Mouse (Mus musculus) heart, postnatal 0 days (tissue): Measurements from ENCODE around the gene Slc7a7. TPM values are rescaled to one million over a fixed set of nuclear protein-coding genes. Genes with fewer than 3 reads are reported as not detected.

ENCODE experiments used
- ATAC-seq: fragments of 200-750 bp; cut with Nextera tagmentation; 2 replicates; pipeline ENCODE4 v1.8.0; 2017; ENCODE audit warnings: low read depth, moderate number of reproducible peaks, moderate library complexity; ENCODE audit not compliant: insufficient read depth
- DNase-seq: peaks from one replicate; pipeline ENCODE4 v3.0.0-alpha.2; 2016; ENCODE audit warnings: low spot score
- H3K27ac ChIP-seq: fragments of 300-500 bp; sonication (generic); 2 replicates; pipeline ENCODE4 v1.5.1; 2014; ENCODE audit warnings: low read depth, mild to moderate bottlenecking
- H3K27me3 ChIP-seq: fragments of 300-500 bp; sonication (generic); 2 replicates; pipeline ENCODE4 v1.6.1; 2014; ENCODE audit warnings: low read length, mixed read lengths; ENCODE audit not compliant: control insufficient read depth, insufficient read depth
- H3K36me3 ChIP-seq: fragments of 300-500 bp; sonication (generic); replicated peaks from 2 replicates; pipeline ENCODE4 v1.6.1; 2014; ENCODE audit warnings: low read length, mixed read lengths; ENCODE audit not compliant: control insufficient read depth, insufficient read depth
- H3K4me1 ChIP-seq: fragments of 300-500 bp; sonication (generic); 2 replicates; pipeline ENCODE4 v1.6.1; 2014; ENCODE audit warnings: antibody characterized with exemption; ENCODE audit not compliant: control insufficient read depth, insufficient read depth
- H3K4me2 ChIP-seq: fragments of 300-500 bp; sonication (generic); 2 replicates; pipeline ENCODE4 v1.6.1; 2014; ENCODE audit warnings: low read depth, mild to moderate bottlenecking, low read length, moderate library complexity
- H3K4me3 ChIP-seq: fragments of 300-500 bp; sonication (generic); 2 replicates; pipeline ENCODE4 v1.5.1; 2014; ENCODE audit warnings: low read depth, low read length
- H3K9ac ChIP-seq: fragments of 300-500 bp; sonication (generic); replicated peaks from 2 replicates; pipeline ENCODE4 v1.6.1; 2014; ENCODE audit warnings: low read depth, low read length, mixed read lengths
- H3K9me3 ChIP-seq: fragments of 300-500 bp; sonication (generic); replicated peaks from 2 replicates; pipeline ENCODE4 v1.6.1; 2016; ENCODE audit warnings: low read length; ENCODE audit not compliant: control insufficient read depth
- CTCF ChIP-seq: IDR thresholded peaks from 2 replicates; pipeline ENCODE4 v1.5.1; 2016; ENCODE audit warnings: antibody characterized with exemption, control low read depth, low read depth
- EP300 ChIP-seq: IDR thresholded peaks from 2 replicates; pipeline ENCODE4 v1.6.1; 2016; ENCODE audit warnings: antibody characterized with exemption, low read depth
- WGBS: fragments of 180-500 bp; shearing (Covaris S2); extraction: QIAGEN DNeasy Blood & Tissue Kit; methylation state at CpG from one replicate; pipeline ENCODE4 v1.1.7; 2014; 5-methylcytosine and 5-hydroxymethylcytosine counted together
- polyA plus RNA-seq: library from polyadenylated mRNA; unstranded; fragments of >200 nt; fragmentation: Nextera tagmentation; extraction: Ambion mirVana; gene quantifications from 2 replicates; pipeline ENCODE4 v1.2.1, GENCODE M21; 2015
- total RNA-seq: library from RNA; depleted of rRNA; stranded (reverse); fragments of >200 nt; gene quantifications from 2 replicates; pipeline ENCODE4 v1.2.3, GENCODE M21; 2014; ENCODE audit warnings: low replicate concordance

Gene Slc7a7
- total and polyA plus RNA-seq, 2 experiments from 2014 or later, result 6.7 to 11.3 TPM

GRCm38 (mm10) chr14:54372923-54373322 lies 44.7 kb downstream of the Slc7a7 start:
- H3K4me1 ChIP-seq, result no peaks in the 10 kb centered on the region
- DNase-seq, result no peak
- no peaks in the 10 kb centered on the region for H3K27me3 ChIP-seq
- H3K9ac ChIP-seq, result no peak overlapping the region
- H3K4me3 ChIP-seq, result no peak overlapping the region
- H3K27ac ChIP-seq, result no peak overlapping the region
- H3K36me3 ChIP-seq, result peaks cover 37% of the 10 kb centered on the region
- H3K4me2 ChIP-seq, result no peak overlapping the region
- no peak for TF ChIP-seq EP300
- TF ChIP-seq CTCF, result no peak
- ATAC-seq, result no peak
- WGBS, result 92% methylated on average over 9 of the region's 9 CpGs
- H3K9me3 ChIP-seq, result no peaks in the 10 kb centered on the region

- H3K36me3 ChIP-seq, result peaks cover 52% of the 10 kb centered on the region
These were observed 46.1 kb downstream of the Slc7a7 start for GRCm38 (mm10) chr14:54371460-54371859.

GRCm38 (mm10) chr14:54370595-54370994 lies 47.0 kb downstream of the Slc7a7 start:
- no peaks in the 10 kb centered on the region for H3K9me3 ChIP-seq
- H3K27me3 ChIP-seq, result no peaks in the 10 kb centered on the region
- H3K27ac ChIP-seq, result no peak overlapping the region
- H3K9ac ChIP-seq, result no peak overlapping the region
- WGBS, result 92% methylated on average over 6 of the region's 6 CpGs
- no peak overlapping the region for H3K4me2 ChIP-seq
- H3K36me3 ChIP-seq, result peaks cover 54% of the 10 kb centered on the region
- no peaks in the 10 kb centered on the region for H3K4me1 ChIP-seq
- TF ChIP-seq CTCF, result no peak
- no peak for TF ChIP-seq EP300
- ATAC-seq (no peak), DNase-seq (no peak)
- H3K4me3 ChIP-seq, result no peak overlapping the region

More at GRCm38 (mm10) chr14:54371460-54371859, 46.1 kb downstream of the Slc7a7 start:
- no peaks in the 10 kb centered on the region for H3K27me3 ChIP-seq
- H3K27ac ChIP-seq, result no peak overlapping the region
- H3K4me1 ChIP-seq, result no peaks in the 10 kb centered on the region
- no peaks in the 10 kb centered on the region for H3K9me3 ChIP-seq
- ATAC-seq (no peak), DNase-seq (no peak)
- no peak for TF ChIP-seq EP300
- no peak for TF ChIP-seq CTCF
- H3K9ac ChIP-seq, result no peak overlapping the region
- H3K4me2 ChIP-seq, result no peak overlapping the region
- 97% methylated on average over 10 of the region's 10 CpGs for WGBS
- H3K4me3 ChIP-seq, result no peak overlapping the region

- Histone ChIP-seq H3K27me3 (no peaks in the 10 kb centered on the region), H3K27ac (no peak overlapping the region), H3K4me1 (no peaks in the 10 kb centered on the region), H3K36me3 (peaks cover 60% of the 10 kb centered on the region), H3K4me2 (no peak overlapping the region), H3K4me3 (no peak overlapping the region), H3K9ac (no peak overlapping the region), H3K9me3 (no peaks in the 10 kb centered on the region)
- DNase-seq (no peak), ATAC-seq (no peak)
- TF ChIP-seq EP300 (no peak), CTCF (no peak)
- WGBS, result 93% methylated on average over 3 of the region's 3 CpGs
These were observed 48.2 kb downstream of the Slc7a7 start for GRCm38 (mm10) chr14:54369372-54369771.

- Histone ChIP-seq H3K27ac (no peak overlapping the region), H3K4me3 (no peak overlapping the region), H3K4me1 (0 out of 2 replicates have a peak, but pooled peaks cover 2% of the 10 kb centered on the region), H3K27me3 (no peaks in the 10 kb centered on the region), H3K9ac (no peak overlapping the region), H3K4me2 (no peak overlapping the region), H3K36me3 (peaks cover 77% of the 10 kb centered on the region), H3K9me3 (no peaks in the 10 kb centered on the region)
- DNase-seq, result no peak
- 74% methylated on average over 18 of the region's 18 CpGs for WGBS
- TF ChIP-seq CTCF, result no peak
- no peak for TF ChIP-seq EP300
- no peak for ATAC-seq
These were observed 50.0 kb downstream of the Slc7a7 start for GRCm38 (mm10) chr14:54367429-54368060.

- WGBS, result 85% methylated on average over 10 of the region's 10 CpGs
- 0 out of 2 replicates have a peak, but pooled peaks cover 4% of the 10 kb centered on the region for H3K4me1 ChIP-seq
- H3K4me2 ChIP-seq, result no peak overlapping the region
- H3K36me3 ChIP-seq, result peaks cover 72% of the 10 kb centered on the region
- TF ChIP-seq CTCF, result no peak
- H3K9me3 ChIP-seq, result no peaks in the 10 kb centered on the region
- no peak overlapping the region for H3K4me3 ChIP-seq
- no peak overlapping the region for H3K27ac ChIP-seq
- no peak for DNase-seq
- no peaks in the 10 kb centered on the region for H3K27me3 ChIP-seq
- no peak for ATAC-seq
- H3K9ac ChIP-seq, result no peak overlapping the region
These were observed 51.0 kb downstream of the Slc7a7 start for GRCm38 (mm10) chr14:54366581-54366980.
